11 mouse cellular contexts compared by ENCODE assay signal in genomic region chr16:50204944-50205343, GRCm38 (mm10).
"Had no signal": no experiment of that assay in that cellular context is flagged by ENCODE, and none has a peak within 500 bp of the region (broad histone marks: within the 10 kb centered on the region; RNA-seq: fewer than 3 reads in every experiment).

No protein-coding gene starts in this region.

- H3K27ac ChIP-seq: layer of hippocampus, adult 2 months; midbrain, embryonic 13.5 days had no signal

- DNase-seq: kidney, postnatal 10 days; kidney, postnatal 4 days; left cerebral cortex, postnatal 4 days; lung, embryonic 14.5 days; lung, postnatal 10 days; lung, postnatal 4 days; right cerebral cortex, postnatal 14 days; thymus, postnatal 36 days had no signal

- H3K27me3 ChIP-seq: limb, embryonic 13.5 days; midbrain, embryonic 13.5 days had no signal

- H3K4me3 ChIP-seq: layer of hippocampus, adult 2 months; limb, embryonic 13.5 days; midbrain, embryonic 13.5 days had no signal

- H3K9me3 ChIP-seq: limb, embryonic 13.5 days; midbrain, embryonic 13.5 days had no signal

- H3K4me1 ChIP-seq: midbrain, embryonic 13.5 days had no signal

- H3K9ac ChIP-seq: limb, embryonic 13.5 days; lung, embryonic 14.5 days; midbrain, embryonic 13.5 days had no signal

- ATAC-seq: midbrain, embryonic 13.5 days had no signal
